Mouse (Mus musculus) layer of hippocampus, postnatal 36 days (tissue): ENCODE results near the gene Gipc2. TPM values are rescaled to one million over a fixed set of nuclear protein-coding genes. Genes with fewer than 3 reads are reported as not detected.
"Not testable (repeated sequence)": the region's sequence is repeated elsewhere in the genome, so short reads cannot be mapped to it uniquely, and the experiment has no call there.

Source experiments
- DNase-seq, 2 experiments: peaks; one replicate each; pipeline ENCODE4 v3.0.0; 2022
- total RNA-seq, 2 experiments: library from RNA; stranded (reverse); gene quantifications; 2 replicates each; pipeline ENCODE4 v1.2.3; 2021

Gipc2 gene
- total RNA-seq, 2 experiments from 2014 or later, result 1.2 to 1.8 TPM

GRCm38 (mm10) chr3:152154095-152154494, 11.9 kb downstream of the Gipc2 start:
- no peak for DNase-seq

- DNase-seq, result no peak
These were observed 12.9 kb downstream of the Gipc2 start for GRCm38 (mm10) chr3:152153152-152153551.

- DNase-seq, result no peak
These were observed 13.6 kb downstream of the Gipc2 start for GRCm38 (mm10) chr3:152152483-152152804.

GRCm38 (mm10) chr3:152151725-152152482, 14.1 kb downstream of the Gipc2 start:
- no peak for DNase-seq

- no peak for DNase-seq
These were observed 16.2 kb downstream of the Gipc2 start for GRCm38 (mm10) chr3:152149863-152150262.

GRCm38 (mm10) chr3:152149449-152149848, 16.6 kb downstream of the Gipc2 start:
- DNase-seq, result no peak

- no peak for DNase-seq
These were observed 18.8 kb downstream of the Gipc2 start for GRCm38 (mm10) chr3:152147085-152147831.

GRCm38 (mm10) chr3:152145186-152145585, 20.8 kb downstream of the Gipc2 start:
- DNase-seq, result no peak

- DNase-seq, result no peak
These were observed 22.9 kb downstream of the Gipc2 start for GRCm38 (mm10) chr3:152142989-152143695.

GRCm38 (mm10) chr3:152142146-152142545, 23.9 kb downstream of the Gipc2 start:
- DNase-seq, result no peak

- DNase-seq, result not testable (repeated sequence)
These were observed 26.7 kb downstream of the Gipc2 start for GRCm38 (mm10) chr3:152139308-152139707.

GRCm38 (mm10) chr3:152136106-152136505, 29.9 kb downstream of the Gipc2 start:
- not testable (repeated sequence) for DNase-seq

- DNase-seq, result no peak
These were observed 32.4 kb downstream of the Gipc2 start for GRCm38 (mm10) chr3:152133621-152134020.

- DNase-seq, result no peak
These were observed 35.1 kb downstream of the Gipc2 start for GRCm38 (mm10) chr3:152130963-152131362.

- not testable (repeated sequence) for DNase-seq
These were observed 36.6 kb downstream of the Gipc2 start for GRCm38 (mm10) chr3:152129426-152129825.

- DNase-seq, result no peak
These were observed 37.4 kb downstream of the Gipc2 start for GRCm38 (mm10) chr3:152128631-152129030.

- DNase-seq, result no peak
These were observed 38.9 kb downstream of the Gipc2 start for GRCm38 (mm10) chr3:152127144-152127543.

GRCm38 (mm10) chr3:152122720-152123119, 43.3 kb downstream of the Gipc2 start:
- no peak for DNase-seq

GRCm38 (mm10) chr3:152122101-152122500, 43.9 kb downstream of the Gipc2 start:
- no peak for DNase-seq

- DNase-seq, result no peak
These were observed 44.6 kb downstream of the Gipc2 start for GRCm38 (mm10) chr3:152121169-152122009.

GRCm38 (mm10) chr3:152119987-152120386, 46.0 kb downstream of the Gipc2 start:
- DNase-seq, result no peak

GRCm38 (mm10) chr3:152117941-152118340, 48.1 kb downstream of the Gipc2 start:
- no peak for DNase-seq
